Mouse (Mus musculus) spleen, adult 18-20 months (tissue): ENCODE measurements at regions not wholly inside any gene's neighbourhood (a gene's known extent, or its start where the extent isn't known, plus 50 kb on each side); places are given as distances from the start of the nearest gene placed in this dataset.

Experiments used
- DNase-seq, 2 experiments: peaks; one replicate each; pipeline ENCODE4 v3.0.0; 2022; ENCODE audit warnings: mixed read lengths in 2 of 2

DNA sequence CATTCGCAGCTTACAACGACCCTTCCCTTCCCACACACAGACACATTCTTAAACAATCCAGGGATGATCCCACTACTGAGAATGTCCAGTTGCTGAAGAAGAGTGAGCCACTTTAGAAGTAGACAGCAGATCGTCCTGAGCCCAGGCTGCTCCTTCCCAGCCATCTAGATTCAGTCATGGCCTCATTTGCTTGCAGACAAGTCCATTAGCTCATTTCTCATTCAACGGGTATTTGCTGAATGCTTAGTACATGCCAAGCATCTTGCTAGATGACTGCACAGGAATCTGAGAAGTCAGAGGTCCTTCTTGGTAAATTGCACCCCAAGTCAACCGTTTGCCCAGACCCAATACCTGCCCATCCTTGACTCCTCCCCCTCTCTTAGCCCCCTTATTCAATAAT lies 57.8 kb downstream of the Ier5 start:
- no peak for DNase-seq

GRCm38 (mm10) chr1:155040939-155041371 lies 58.5 kb downstream of the Ier5 start:
- DNase-seq = no peak

- DNase-seq = peak in 1 of 2 experiments; percentile 42
These were observed 59.2 kb downstream of the Ier5 start for GRCm38 (mm10) chr1:155040086-155040726.

DNA sequence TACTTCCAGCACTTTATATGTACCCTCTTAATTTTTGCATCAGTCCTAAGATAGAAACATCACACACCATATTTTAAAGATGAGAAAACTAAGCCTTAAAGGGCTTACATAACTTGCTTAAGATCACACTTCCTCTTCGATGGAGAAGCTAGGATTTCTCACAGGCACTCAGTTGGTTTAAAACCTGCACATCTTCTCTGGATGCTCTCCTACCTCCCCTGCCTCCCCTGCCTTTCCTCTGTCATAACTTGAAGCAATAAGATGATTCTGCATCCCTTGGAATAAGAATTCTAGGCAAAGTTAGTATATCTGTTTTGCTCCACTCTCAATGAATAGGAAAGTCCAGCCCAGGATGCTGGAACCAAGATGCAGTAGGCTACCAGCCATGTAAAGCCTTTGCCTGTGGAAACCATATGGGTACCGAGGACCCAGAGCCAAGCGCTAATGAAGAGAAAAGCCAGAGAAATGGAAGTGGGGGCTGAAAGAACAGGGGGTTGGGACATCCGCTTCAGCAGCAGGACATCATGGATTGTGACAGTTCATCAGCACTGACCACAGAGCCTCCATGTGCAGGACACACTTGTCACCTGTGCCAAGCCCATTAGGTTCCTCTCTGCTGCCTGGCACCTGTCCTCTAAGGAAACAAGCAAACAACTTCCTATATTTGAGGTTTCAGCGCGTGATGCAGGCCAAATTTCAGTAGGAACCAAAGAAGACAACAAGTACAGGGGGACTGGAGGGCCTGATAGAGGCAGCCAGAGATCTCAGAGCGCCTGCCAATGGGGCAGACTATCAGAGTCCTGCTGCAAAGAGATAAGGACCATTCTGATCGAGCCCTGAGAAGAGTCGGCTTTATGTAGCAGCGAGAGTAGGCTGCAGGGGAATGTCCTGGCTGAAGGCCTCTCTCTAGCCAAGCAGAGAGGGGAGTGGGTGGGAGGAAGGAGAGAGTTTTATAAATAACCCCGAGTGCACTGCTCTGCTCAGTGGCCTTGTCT lies 60.5 kb downstream of the Ier5 start:
- DNase-seq = peak; percentile 36 to 46

GRCm38 (mm10) chr1:155037479-155037878 lies 62.0 kb downstream of the Ier5 start:
- no peak for DNase-seq

DNA sequence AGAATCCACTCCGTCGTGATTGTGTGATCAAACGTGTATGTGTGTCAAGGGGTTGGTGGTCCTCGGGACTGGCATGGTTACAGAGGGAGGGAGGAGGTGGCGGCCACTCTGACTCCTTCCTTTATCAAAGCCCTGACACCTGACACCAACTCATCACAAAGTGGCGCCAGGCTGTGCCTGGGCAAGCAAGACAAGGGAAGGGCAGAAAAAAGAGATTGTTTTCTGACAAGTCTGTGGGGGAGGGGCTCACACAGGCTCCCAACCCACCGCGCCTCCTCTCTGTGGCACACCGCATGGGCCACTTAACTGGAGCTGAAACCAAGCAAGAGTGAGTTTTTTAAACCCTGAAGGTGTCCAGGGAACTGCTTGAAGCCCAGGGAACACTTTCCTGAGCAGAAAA lies 68.5 kb downstream of the Ier5 start:
- DNase-seq = no peak

- peak in 1 of 2 experiments; percentile 41 for DNase-seq
These were observed 70.1 kb downstream of the Ier5 start for GRCm38 (mm10) chr1:155029195-155029879.

- peak; percentile 40 to 54 for DNase-seq
These were observed 70.7 kb downstream of the Ier5 start for GRCm38 (mm10) chr1:155028735-155029134.

- DNase-seq = no peak
These were observed 71.3 kb downstream of the Ier5 start for GRCm38 (mm10) chr1:155028147-155028546.

GRCm38 (mm10) chr1:155027583-155027982 lies 71.9 kb downstream of the Ier5 start:
- DNase-seq = peak; percentile 83 to 84

- DNase-seq = peak in 1 of 2 experiments; percentile 80
These were observed 73.5 kb downstream of the Ier5 start for GRCm38 (mm10) chr1:155025862-155026478.

DNA sequence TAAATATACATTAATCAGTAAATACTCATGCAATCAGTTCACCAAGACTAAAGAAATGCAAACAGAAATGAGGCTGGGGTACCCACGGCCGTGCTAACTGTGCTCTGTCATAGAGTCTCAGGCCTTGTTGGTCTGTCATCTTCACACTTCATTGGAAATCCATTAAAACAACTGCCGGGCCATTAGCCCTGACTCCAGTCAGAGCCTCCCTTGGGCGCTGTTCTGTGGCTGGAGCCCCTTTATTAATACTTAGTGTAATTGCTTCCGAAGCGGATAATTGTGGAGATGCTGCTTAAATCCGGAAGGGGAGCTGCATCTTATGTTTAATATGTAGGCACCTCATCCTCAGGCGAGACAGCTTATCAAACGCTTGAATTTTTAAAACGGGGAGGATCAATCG lies 76.1 kb downstream of the Ier5 start:
- DNase-seq = no peak

GRCm38 (mm10) chr1:155015669-155016068 lies 83.8 kb downstream of the Ier5 start:
- DNase-seq = no peak

- DNase-seq = no peak
These were observed 84.5 kb downstream of the Ier5 start for GRCm38 (mm10) chr1:155014944-155015343.

DNA sequence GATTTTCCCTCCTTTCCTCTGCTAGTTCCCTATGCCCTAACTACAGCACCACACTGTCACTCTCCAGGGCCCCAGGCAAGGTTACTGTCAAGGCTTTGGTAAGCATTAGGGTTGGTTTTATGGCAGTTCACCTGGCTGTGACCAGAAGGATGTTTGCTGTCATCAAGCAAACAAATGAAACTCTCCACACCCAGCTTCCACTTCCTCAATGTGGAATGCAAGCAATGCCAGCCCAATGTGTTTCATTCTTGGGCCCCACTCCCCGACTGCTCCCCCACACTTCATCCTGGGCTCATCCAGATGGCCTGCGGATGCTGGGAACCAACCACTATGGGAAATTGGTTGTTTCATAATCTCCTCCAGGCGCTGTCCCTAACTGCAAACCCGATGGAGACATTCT lies 85.7 kb downstream of the Ier5 start:
- no peak for DNase-seq

GRCm38 (mm10) chr1:155013361-155013760 lies 86.1 kb downstream of the Ier5 start:
- no peak for DNase-seq

- peak; percentile 72 to 86 for DNase-seq
These were observed 92.6 kb downstream of the Ier5 start for GRCm38 (mm10) chr1:155006539-155007486.

DNA sequence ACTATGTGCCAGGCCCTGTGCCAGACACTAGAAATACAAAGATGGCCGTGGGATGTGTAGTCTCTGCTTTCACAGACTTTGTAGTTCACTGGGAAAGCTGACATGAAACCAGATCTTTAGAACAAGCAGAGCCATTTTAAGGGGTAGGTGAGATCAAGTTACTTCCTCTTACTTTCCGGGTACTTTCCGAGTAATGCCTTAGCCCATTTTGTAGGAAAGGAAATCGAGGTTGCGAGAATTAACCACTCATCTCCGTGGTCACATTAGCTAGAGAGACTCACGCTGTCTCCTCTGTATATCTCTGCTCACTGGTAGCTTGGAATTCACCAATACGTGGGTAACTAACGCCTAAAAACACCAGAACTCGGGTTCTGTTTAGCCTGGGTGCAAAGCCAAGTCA lies 93.3 kb downstream of the Ier5 start:
- DNase-seq = no peak

DNA sequence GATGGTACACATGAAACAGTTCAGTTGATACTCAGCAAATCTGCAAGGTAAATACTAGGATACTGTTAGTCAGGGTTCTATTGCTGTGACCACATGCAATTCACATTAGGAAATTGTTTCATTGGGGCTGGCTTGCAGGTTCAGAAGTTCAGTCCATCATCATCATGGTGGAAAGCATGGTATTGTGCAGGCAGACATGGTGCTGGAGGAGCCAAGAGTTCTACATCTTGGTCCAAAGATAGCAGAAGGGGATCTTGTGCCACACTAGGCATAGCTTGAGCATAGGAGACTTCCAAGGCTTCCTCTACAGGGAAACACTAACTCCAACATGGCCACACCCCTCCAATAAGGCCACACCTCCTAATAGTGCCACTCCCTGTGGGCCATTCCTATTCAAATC lies 99.1 kb downstream of the Ier5 start:
- DNase-seq = no peak

- DNase-seq = no peak
These were observed 99.8 kb downstream of the Ier5 start for GRCm38 (mm10) chr1:154999501-155000131.

DNA sequence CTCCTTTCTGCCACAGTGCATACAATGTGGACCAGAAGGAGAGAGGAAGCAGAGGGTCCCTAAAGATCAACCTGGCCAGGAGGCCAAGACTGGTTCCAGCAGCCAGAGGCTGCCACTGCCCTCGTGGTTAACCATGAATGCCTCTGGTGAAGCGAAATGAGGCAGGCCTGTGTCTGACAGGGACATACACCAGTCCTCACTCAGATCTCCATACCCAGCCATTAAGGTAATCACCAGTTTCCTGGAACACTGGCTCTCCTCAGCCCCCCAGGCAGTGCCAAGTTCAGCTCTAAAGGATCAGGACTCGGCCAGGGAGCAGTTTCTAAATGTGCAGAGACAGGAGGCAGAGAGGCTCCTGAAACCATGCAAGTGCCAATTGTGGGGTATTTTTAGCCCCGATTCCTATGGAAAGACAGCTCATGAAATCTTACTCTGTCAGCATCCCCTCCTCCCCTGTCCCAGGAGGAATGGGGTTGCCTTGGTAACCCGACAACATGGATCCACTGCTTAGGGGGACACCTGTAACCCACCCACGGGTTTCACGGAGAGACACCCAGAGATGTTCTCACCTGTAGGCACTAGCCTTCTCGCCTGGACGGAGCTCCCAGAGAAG lies 103.6 kb downstream of the Ier5 start:
- no peak for DNase-seq
